Mouse (Mus musculus) midbrain, embryonic 11.5 days (tissue): Measurements from ENCODE around the gene Sdhaf3. TPM values are rescaled to one million over a fixed set of nuclear protein-coding genes. Genes with fewer than 3 reads are reported as not detected.

ENCODE experiments used
- ATAC-seq: fragments of 200-750 bp; cut with Nextera tagmentation; 2 replicates; pipeline ENCODE4 v1.8.0; 2017; ENCODE audit warnings: moderate TSS enrichment, moderate library complexity; ENCODE audit not compliant: low FRiP score
- DNase-seq: peaks from one replicate; pipeline ENCODE4 v3.0.0; 2015; ENCODE audit warnings: low spot score; ENCODE audit errors: missing footprints
- H3K27ac ChIP-seq: fragments of 300-500 bp; sonication (generic); 2 replicates; pipeline ENCODE4 v1.5.1; 2014; ENCODE audit warnings: low read depth, low read length
- H3K27me3 ChIP-seq: fragments of 300-500 bp; sonication (generic); 2 replicates; pipeline ENCODE4 v1.6.1; 2014; ENCODE audit warnings: mild to moderate bottlenecking, low read length, moderate library complexity, mixed read lengths; ENCODE audit not compliant: control insufficient read depth, insufficient read depth
- H3K36me3 ChIP-seq: fragments of 300-500 bp; sonication (generic); 2 replicates; pipeline ENCODE4 v1.6.1; 2014; ENCODE audit warnings: mild to moderate bottlenecking, low read length, moderate library complexity, mixed read lengths; ENCODE audit not compliant: control insufficient read depth, insufficient read depth
- H3K4me1 ChIP-seq: fragments of 300-500 bp; sonication (generic); 2 replicates; pipeline ENCODE4 v1.6.1; 2014; ENCODE audit warnings: low read length; ENCODE audit not compliant: control insufficient read depth, insufficient read depth
- H3K4me2 ChIP-seq: fragments of 300-500 bp; sonication (generic); 2 replicates; pipeline ENCODE4 v1.6.1; 2014; ENCODE audit warnings: mild to moderate bottlenecking, moderate library complexity
- H3K4me3 ChIP-seq: fragments of 300-500 bp; sonication (generic); 2 replicates; pipeline ENCODE4 v1.5.1; 2014; ENCODE audit warnings: low read depth, low read length
- H3K9ac ChIP-seq: fragments of 300-500 bp; sonication (generic); 2 replicates; pipeline ENCODE4 v1.6.1; 2014; ENCODE audit warnings: low read length
- H3K9me3 ChIP-seq: fragments of 300-500 bp; sonication (generic); 2 replicates; pipeline ENCODE4 v1.6.1; 2016; ENCODE audit warnings: low read length; ENCODE audit not compliant: control insufficient read depth
- WGBS: fragments of 180-500 bp; shearing (Covaris S2); extraction: QIAGEN DNeasy Blood & Tissue Kit; methylation state at CpG from one replicate; pipeline ENCODE4 v1.1.7; 2014; 5-methylcytosine and 5-hydroxymethylcytosine counted together
- polyA plus RNA-seq: library from polyadenylated mRNA; unstranded; fragments of >200 nt; fragmentation: Nextera tagmentation; extraction: Ambion mirVana; gene quantifications from 2 replicates; pipeline ENCODE4 v1.2.1, GENCODE M21; 2014

Sdhaf3 gene
- polyA plus RNA-seq, 1 experiment from 2014 or later, result 7.3 TPM

DNA sequence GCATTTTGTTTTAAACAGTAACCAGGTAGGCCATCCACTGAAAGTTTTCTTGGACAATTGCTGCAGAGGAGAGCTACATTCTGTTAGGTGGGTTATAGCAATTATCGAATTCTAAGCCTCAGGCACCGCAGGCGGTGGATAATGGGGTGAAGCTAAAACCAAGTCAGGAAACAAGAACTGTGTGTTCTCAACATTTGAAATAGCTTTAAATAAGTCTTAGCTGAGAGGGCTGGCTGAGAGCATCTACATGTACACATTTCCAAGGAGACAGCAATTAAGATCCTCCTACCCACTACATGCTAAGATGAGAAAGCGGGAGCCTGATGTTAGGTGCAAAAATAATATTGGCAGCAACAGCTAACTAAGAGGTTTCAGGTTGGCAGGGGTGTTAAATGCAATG is 127.9 kb downstream of the Sdhaf3 start:
- no peak for ATAC-seq
- Histone ChIP-seq H3K4me1 (no peaks in the 10 kb centered on the region), H3K4me3 (no peak overlapping the region), H3K27ac (no peak overlapping the region), H3K27me3 (no peaks in the 10 kb centered on the region), H3K9ac (no peak overlapping the region), H3K36me3 (no peaks in the 10 kb centered on the region), H3K4me2 (no peak overlapping the region), H3K9me3 (no peaks in the 10 kb centered on the region)
- WGBS, result 94% methylated on average over 4 of the region's 4 CpGs
- DNase-seq, result peak; percentile 84

DNA sequence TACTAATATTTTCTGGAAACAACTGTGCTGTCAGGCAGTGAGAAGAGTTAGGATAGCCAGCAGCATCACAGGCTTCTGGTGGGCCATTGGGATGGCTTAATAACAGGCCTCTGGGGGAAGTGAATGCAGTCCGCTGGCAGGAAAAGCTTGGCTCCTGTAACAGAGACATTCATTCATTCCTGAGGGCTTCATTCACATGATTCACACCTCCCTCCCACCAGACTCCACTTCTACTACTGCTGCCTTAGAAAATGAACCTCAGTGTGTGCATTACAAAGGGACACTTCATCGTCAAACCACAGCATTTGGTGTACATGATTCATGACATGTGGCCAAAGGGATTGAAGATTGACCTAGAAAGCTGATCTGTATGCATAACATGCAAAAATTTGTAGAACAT is 128.6 kb downstream of the Sdhaf3 start:
- Histone ChIP-seq H3K27ac (no peak overlapping the region), H3K9me3 (no peaks in the 10 kb centered on the region), H3K9ac (no peak overlapping the region), H3K4me2 (no peak overlapping the region), H3K4me1 (no peaks in the 10 kb centered on the region), H3K36me3 (no peaks in the 10 kb centered on the region), H3K4me3 (no peak overlapping the region), H3K27me3 (no peaks in the 10 kb centered on the region)
- ATAC-seq, result no peak
- 83% methylated on average over 2 of the region's 2 CpGs for WGBS
- DNase-seq, result peak; percentile 14

DNA sequence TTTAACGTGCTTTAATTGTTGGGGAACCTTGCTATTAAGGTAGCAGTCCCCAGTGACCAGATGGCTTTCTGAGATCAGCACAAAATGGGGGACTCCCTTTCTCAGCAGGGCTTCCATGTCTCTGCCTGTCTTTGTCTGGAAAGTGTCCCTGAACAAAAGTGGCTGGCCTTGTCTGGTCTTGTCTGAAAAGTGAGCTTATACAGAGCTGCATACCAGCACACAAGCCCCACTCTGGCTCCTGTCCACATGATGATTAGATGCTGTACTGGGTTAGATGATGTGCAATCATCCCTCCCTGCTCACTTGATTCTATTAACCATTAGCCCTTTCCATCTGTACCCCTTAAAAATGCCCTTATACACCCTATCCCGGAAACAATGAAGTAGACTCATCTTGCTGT is 129.7 kb downstream of the Sdhaf3 start:
- Histone ChIP-seq H3K4me2 (no peak overlapping the region), H3K36me3 (no peaks in the 10 kb centered on the region), H3K27ac (no peak overlapping the region), H3K4me3 (no peak overlapping the region), H3K4me1 (no peaks in the 10 kb centered on the region), H3K9me3 (no peaks in the 10 kb centered on the region), H3K27me3 (no peaks in the 10 kb centered on the region), H3K9ac (no peak overlapping the region)
- DNase-seq (peak; percentile 62), ATAC-seq (0 out of 2 replicates have a peak, but pooled peaks have one; percentile 19)
- WGBS, result 77% methylated on average over 2 of the region's 2 CpGs

DNA sequence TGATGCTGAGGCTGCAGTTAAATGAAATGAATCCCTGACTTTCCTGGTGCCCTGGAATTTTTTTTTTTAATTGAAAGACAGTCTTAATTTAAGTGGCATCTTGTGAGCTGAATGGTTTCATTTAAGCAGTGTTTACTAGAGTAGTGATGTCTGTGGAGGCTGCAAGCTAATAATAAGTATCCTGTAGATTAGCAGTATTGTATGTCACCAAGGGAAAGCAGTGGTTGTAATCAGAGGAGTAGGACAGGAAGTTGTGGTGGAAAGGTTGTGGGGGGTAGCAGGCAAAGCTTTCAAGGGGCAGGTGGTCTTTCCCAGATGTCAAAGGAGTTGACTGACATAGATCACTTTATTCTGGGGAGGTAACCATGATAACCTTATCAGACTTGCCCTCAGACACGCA is 136.3 kb downstream of the Sdhaf3 start:
- ATAC-seq (no peak), DNase-seq (no peak)
- no peaks in the 10 kb centered on the region for H3K9me3 ChIP-seq
- WGBS, result 77% methylated on average over 1 of the region's 1 CpGs
- no peak overlapping the region for H3K9ac ChIP-seq
- H3K4me1 ChIP-seq, result no peaks in the 10 kb centered on the region
- no peak overlapping the region for H3K4me2 ChIP-seq
- H3K27ac ChIP-seq, result no peak overlapping the region
- H3K36me3 ChIP-seq, result no peaks in the 10 kb centered on the region
- no peaks in the 10 kb centered on the region for H3K27me3 ChIP-seq
- no peak overlapping the region for H3K4me3 ChIP-seq

Other genes with a start within 250 kb of the Sdhaf3 start
- gene Dlx6, start 92.7 kb upstream of the Sdhaf3 start, polyA plus RNA-seq, result 0.33 and 0.81 TPM in 2 replicates
- 5.2 and 7.7 TPM in 2 replicates for gene Dlx5, start 73.9 kb upstream of the Sdhaf3 start, polyA plus RNA-seq